Mouse (Mus musculus) erythroblast, embryonic 14.5 days (primary cell): ENCODE measurements around the gene Arhgef7. TPM values are rescaled to one million over a fixed set of nuclear protein-coding genes. Genes with fewer than 3 reads are reported as not detected.

ENCODE experiments used
- H3K27me3 ChIP-seq: 2 replicates; pipeline ENCODE4 v1.6.1; 2012; ENCODE audit warnings: inconsistent platforms; ENCODE audit not compliant: control insufficient read depth
- H3K36me3 ChIP-seq: 2 replicates; pipeline ENCODE4 v1.6.1; 2012; ENCODE audit warnings: mild to moderate bottlenecking, inconsistent platforms; ENCODE audit not compliant: control insufficient read depth
- H3K4me1 ChIP-seq: 2 replicates; pipeline ENCODE4 v1.6.1; 2012; ENCODE audit warnings: inconsistent platforms; ENCODE audit not compliant: control insufficient read depth
- H3K4me3 ChIP-seq: replicated peaks from 2 replicates; pipeline ENCODE3; 2012; ENCODE audit warnings: moderate library complexity, mild to moderate bottlenecking, inconsistent platforms
- H3K9me3 ChIP-seq: 2 replicates; pipeline ENCODE4 v1.6.1; 2012; ENCODE audit warnings: low read length, inconsistent platforms, mixed read lengths; ENCODE audit not compliant: control insufficient read depth
- GATA1 ChIP-seq: IDR thresholded peaks from 2 replicates; pipeline ENCODE4 v1.6.1; 2012; ENCODE audit warnings: low read length, inconsistent platforms, mixed read lengths
- TAL1 ChIP-seq: IDR thresholded peaks from 3 replicates; pipeline ENCODE4 v1.6.1; 2012; ENCODE audit warnings: low read length, inconsistent platforms, mixed read lengths
- polyA plus RNA-seq: library from polyadenylated mRNA; stranded (reverse); fragments of >175 nt; gene quantifications from 2 replicates; pipeline ENCODE4 v1.2.3, GENCODE M21; 2012

Arhgef7 gene
- polyA plus RNA-seq, 1 experiment = 1.1 TPM

- no peaks in the 10 kb centered on the region for H3K4me1 ChIP-seq
- H3K36me3 ChIP-seq = peaks cover 40% of the 10 kb centered on the region
- H3K27me3 ChIP-seq = no peaks in the 10 kb centered on the region
- no peak overlapping the region for H3K4me3 ChIP-seq
- TF ChIP-seq TAL1 (no peak), GATA1 (no peak)
- H3K9me3 ChIP-seq = no peaks in the 10 kb centered on the region
Measured at GRCm38 (mm10) chr8:11798480-11798867, 71.0 kb downstream of the Arhgef7 start.

GRCm38 (mm10) chr8:11799098-11799497 is 71.6 kb downstream of the Arhgef7 start:
- H3K4me1 ChIP-seq = no peaks in the 10 kb centered on the region
- no peak overlapping the region for H3K4me3 ChIP-seq
- H3K9me3 ChIP-seq = no peaks in the 10 kb centered on the region
- peaks cover 43% of the 10 kb centered on the region for H3K36me3 ChIP-seq
- H3K27me3 ChIP-seq = no peaks in the 10 kb centered on the region
- TF ChIP-seq TAL1 = no peak
- no peak for TF ChIP-seq GATA1

GRCm38 (mm10) chr8:11800481-11800880 is 73.0 kb downstream of the Arhgef7 start:
- no peak for TF ChIP-seq GATA1
- TF ChIP-seq TAL1 = no peak
- peaks cover 50% of the 10 kb centered on the region for H3K36me3 ChIP-seq
- H3K9me3 ChIP-seq = no peaks in the 10 kb centered on the region
- H3K4me3 ChIP-seq = no peak overlapping the region
- H3K4me1 ChIP-seq = no peaks in the 10 kb centered on the region
- H3K27me3 ChIP-seq = no peaks in the 10 kb centered on the region

- H3K36me3 ChIP-seq = peaks cover 57% of the 10 kb centered on the region
- no peak overlapping the region for H3K4me3 ChIP-seq
- H3K4me1 ChIP-seq = no peaks in the 10 kb centered on the region
- H3K27me3 ChIP-seq = no peaks in the 10 kb centered on the region
- H3K9me3 ChIP-seq = no peaks in the 10 kb centered on the region
- TF ChIP-seq TAL1 (no peak), GATA1 (no peak)
Measured at GRCm38 (mm10) chr8:11801571-11801970, 74.0 kb downstream of the Arhgef7 start.

GRCm38 (mm10) chr8:11804914-11805313 is 77.4 kb downstream of the Arhgef7 start:
- Histone ChIP-seq H3K9me3 (no peaks in the 10 kb centered on the region), H3K27me3 (no peaks in the 10 kb centered on the region), H3K4me1 (no peaks in the 10 kb centered on the region), H3K36me3 (peaks cover 74% of the 10 kb centered on the region), H3K4me3 (no peak overlapping the region)
- TF ChIP-seq TAL1 = no peak
- TF ChIP-seq GATA1 = no peak

GRCm38 (mm10) chr8:11806252-11806651 is 78.7 kb downstream of the Arhgef7 start:
- Histone ChIP-seq H3K4me3 (no peak overlapping the region), H3K9me3 (no peaks in the 10 kb centered on the region), H3K4me1 (no peaks in the 10 kb centered on the region), H3K27me3 (no peaks in the 10 kb centered on the region), H3K36me3 (peaks cover 83% of the 10 kb centered on the region)
- no peak for TF ChIP-seq TAL1
- no peak for TF ChIP-seq GATA1

GRCm38 (mm10) chr8:11807361-11807760 is 79.8 kb downstream of the Arhgef7 start:
- TF ChIP-seq GATA1 (no peak), TAL1 (no peak)
- Histone ChIP-seq H3K9me3 (no peaks in the 10 kb centered on the region), H3K4me3 (no peak overlapping the region), H3K27me3 (no peaks in the 10 kb centered on the region), H3K4me1 (no peaks in the 10 kb centered on the region), H3K36me3 (peaks cover 84% of the 10 kb centered on the region)

- no peak for TF ChIP-seq GATA1
- TF ChIP-seq TAL1 = no peak
- Histone ChIP-seq H3K36me3 (peaks cover 84% of the 10 kb centered on the region), H3K27me3 (no peaks in the 10 kb centered on the region)
Measured at GRCm38 (mm10) chr8:11808047-11808446, 80.5 kb downstream of the Arhgef7 start.

GRCm38 (mm10) chr8:11810426-11810825 is 82.9 kb downstream of the Arhgef7 start:
- no peaks in the 10 kb centered on the region for H3K27me3 ChIP-seq
- TF ChIP-seq GATA1 = no peak
- TF ChIP-seq TAL1 = no peak
- no peaks in the 10 kb centered on the region for H3K4me1 ChIP-seq
- H3K9me3 ChIP-seq = no peaks in the 10 kb centered on the region
- H3K36me3 ChIP-seq = peaks cover 87% of the 10 kb centered on the region
- no peak overlapping the region for H3K4me3 ChIP-seq

More at GRCm38 (mm10) chr8:11808047-11808446, 80.5 kb downstream of the Arhgef7 start:
- no peak overlapping the region for H3K4me3 ChIP-seq
- no peaks in the 10 kb centered on the region for H3K9me3 ChIP-seq
- H3K4me1 ChIP-seq = no peaks in the 10 kb centered on the region

- Histone ChIP-seq H3K9me3 (no peaks in the 10 kb centered on the region), H3K4me3 (no peak overlapping the region), H3K36me3 (peaks cover 87% of the 10 kb centered on the region), H3K27me3 (no peaks in the 10 kb centered on the region), H3K4me1 (no peaks in the 10 kb centered on the region)
- TF ChIP-seq TAL1 (no peak), GATA1 (no peak)
Measured at GRCm38 (mm10) chr8:11813801-11814200, 86.3 kb downstream of the Arhgef7 start.
